Mouse (Mus musculus) layer of hippocampus, adult 18-20 months (tissue): Measurements from ENCODE around the gene Col5a3. TPM values are rescaled to one million over a fixed set of nuclear protein-coding genes. Genes with fewer than 3 reads are reported as not detected.
A peak's percentile ranks its signal among the peaks of the same experiment; 100 is the strongest.
"Not testable (repeated sequence)": the region's sequence is repeated elsewhere in the genome, so short reads cannot be mapped to it uniquely, and the experiment has no call there.

Experiments
- DNase-seq, 2 experiments: peaks; one replicate each; pipeline ENCODE4 v3.0.0; 2022; ENCODE audit warnings: low spot score in 2 of 2
- long read RNA-seq: library from polyadenylated mRNA; stranded (forward); transcript quantifications from one replicate; pipeline ENCODE4 v2.0.0, GENCODE M21; 2021
- total RNA-seq, 2 experiments: library from RNA; stranded (reverse); gene quantifications; 2 replicates each; pipeline ENCODE4 v1.2.3; 2021

Col5a3 gene
- total RNA-seq: 1 to 10 TPM; 1.7 to 2.0 TPM
- long read RNA-seq, partial matches to known transcripts: 2 of 6 reads
- long read RNA-seq, other reads (novel, unspliced or antisense): 4 of 6 reads

GRCm38 (mm10) chr9:20814521-20815272 is at the start of gene Col5a3:
Gene Col5a3 (minus strand): TSS chr9:20815067.
- DNase-seq: no peak

GRCm38 (mm10) chr9:20862225-20862624 is 47.4 kb upstream of the Col5a3 start:
- no peak for DNase-seq

- no peak for DNase-seq
Measured at GRCm38 (mm10) chr9:20861821-20862220, 47.0 kb upstream of the Col5a3 start.

GRCm38 (mm10) chr9:20859926-20860325 is 45.1 kb upstream of the Col5a3 start:
- DNase-seq: no peak

- DNase-seq: no peak
Measured at GRCm38 (mm10) chr9:20857131-20857530, 42.3 kb upstream of the Col5a3 start.

GRCm38 (mm10) chr9:20850179-20850578 is 35.3 kb upstream of the Col5a3 start:
- DNase-seq: no peak

GRCm38 (mm10) chr9:20842670-20843069 is 27.8 kb upstream of the Col5a3 start:
- peak in 1 of 2 experiments; percentile 49 for DNase-seq

GRCm38 (mm10) chr9:20842211-20842610 is 27.3 kb upstream of the Col5a3 start:
- no peak for DNase-seq

- DNase-seq: no peak
Measured at GRCm38 (mm10) chr9:20838931-20839330, 24.1 kb upstream of the Col5a3 start.

- DNase-seq: no peak
Measured at GRCm38 (mm10) chr9:20837184-20837947, 22.5 kb upstream of the Col5a3 start.

GRCm38 (mm10) chr9:20835431-20835954 is 20.6 kb upstream of the Col5a3 start:
- not testable (repeated sequence) for DNase-seq

- DNase-seq: no peak
Measured at GRCm38 (mm10) chr9:20834881-20835280, 20.0 kb upstream of the Col5a3 start.

GRCm38 (mm10) chr9:20830901-20831643 is 16.2 kb upstream of the Col5a3 start:
- peak; percentile 89 to 96 for DNase-seq

GRCm38 (mm10) chr9:20828127-20828526 is 13.3 kb upstream of the Col5a3 start:
- DNase-seq: no peak

GRCm38 (mm10) chr9:20825781-20826180 is 10.9 kb upstream of the Col5a3 start:
- DNase-seq: no peak

- peak; percentile 17 to 49 for DNase-seq
Measured at GRCm38 (mm10) chr9:20822821-20823220, 8.0 kb upstream of the Col5a3 start.

GRCm38 (mm10) chr9:20820001-20820400 is 5.1 kb upstream of the Col5a3 start:
- DNase-seq: no peak

- DNase-seq: no peak
Measured at GRCm38 (mm10) chr9:20818236-20818635, 3.4 kb upstream of the Col5a3 start, which contains the start of gene Rdh8. Gene Rdh8 (plus strand): TSS chr9:20818503.

GRCm38 (mm10) chr9:20812537-20813271 is 2.2 kb downstream of the Col5a3 start:
- no peak for DNase-seq

- no peak for DNase-seq
Measured at GRCm38 (mm10) chr9:20810773-20811172, 4.1 kb downstream of the Col5a3 start.

GRCm38 (mm10) chr9:20810271-20810670 is 4.6 kb downstream of the Col5a3 start:
- DNase-seq: no peak
